Mouse (Mus musculus): ENCODE results near the gene Gm28038.

DNA sequence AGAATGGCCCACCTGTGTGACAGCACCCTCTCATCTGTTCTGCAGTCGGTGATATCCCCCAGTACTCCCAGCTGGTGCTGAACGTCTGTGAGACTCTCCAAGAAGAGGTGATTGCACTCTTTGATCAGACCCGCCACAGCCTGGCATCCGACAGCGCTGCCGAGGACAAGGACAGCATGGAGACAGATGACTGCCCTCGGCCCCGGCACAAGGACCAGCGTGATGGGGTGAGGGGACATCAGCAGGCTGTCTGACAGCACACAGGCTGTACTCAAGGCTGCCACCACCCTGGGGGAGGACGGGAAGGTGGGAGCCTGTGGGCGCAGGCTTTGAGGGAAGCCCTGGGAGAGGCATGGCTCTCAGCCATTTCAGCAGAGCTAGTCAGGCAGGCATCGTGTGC lies 56.3 kb downstream of the Gm28038 start:
- TF ChIP-seq CTCF (IDR thresholded peaks at IDR 0.05) (no peak), EP300 (IDR thresholded peaks at IDR 0.05) (no peak)

Measured in lung, postnatal 0 days (tissue).